Mouse (Mus musculus): ENCODE measurements at regions not wholly inside any gene's neighbourhood (a gene's known extent, or its start where the extent isn't known, plus 50 kb on each side); places are given as distances from the start of the nearest gene placed in this dataset.

GRCm38 (mm10) chr10:46298352-46298751, 720.7 kb downstream of the Hace1 start:
- TF ChIP-seq POLR2A (IDR thresholded peaks at IDR 0.05; ENCODE audit: low read depth, low read length): no peak
- TF ChIP-seq CTCF (IDR thresholded peaks at IDR 0.05; ENCODE audit: borderline replicate concordance, insufficient read depth, low read length): no peak
